Mouse (Mus musculus) liver, postnatal 0 days (tissue): ENCODE data around the gene Best3. TPM values are rescaled to one million over a fixed set of nuclear protein-coding genes. Genes with fewer than 3 reads are reported as not detected.

Experiments
- ATAC-seq: fragments of 200-750 bp; cut with Nextera tagmentation; 2 replicates; pipeline ENCODE4 v1.8.0; 2017; ENCODE audit warnings: mild to moderate bottlenecking, moderate library complexity
- DNase-seq: peaks from one replicate; pipeline ENCODE4 v3.0.0-alpha.2; 2016
- H3K27ac ChIP-seq: fragments of 300-500 bp; sonication (generic); 2 replicates; pipeline ENCODE4 v1.5.1; 2014; ENCODE audit warnings: antibody characterized with exemption, moderate library complexity, mild to moderate bottlenecking, low read depth
- H3K27me3 ChIP-seq: fragments of 300-500 bp; sonication (generic); 2 replicates; pipeline ENCODE4 v1.6.1; 2014; ENCODE audit warnings: low read length, control low read depth, mixed read lengths; ENCODE audit not compliant: insufficient read depth
- H3K36me3 ChIP-seq: fragments of 300-500 bp; sonication (generic); replicated peaks from 2 replicates; pipeline ENCODE4 v1.6.1; 2014; ENCODE audit warnings: mild to moderate bottlenecking, control low read depth, low read length, moderate library complexity, mixed read lengths; ENCODE audit not compliant: insufficient read depth
- H3K4me1 ChIP-seq: fragments of 300-500 bp; sonication (generic); 2 replicates; pipeline ENCODE4 v1.6.1; 2014; ENCODE audit warnings: antibody characterized with exemption, mild to moderate bottlenecking, control low read depth; ENCODE audit not compliant: insufficient read depth
- H3K4me2 ChIP-seq: fragments of 300-500 bp; sonication (generic); 2 replicates; pipeline ENCODE4 v1.6.1; 2014; ENCODE audit warnings: low read depth, mild to moderate bottlenecking, low read length, moderate library complexity, mixed read lengths
- H3K4me3 ChIP-seq: fragments of 300-500 bp; sonication (generic); 2 replicates; pipeline ENCODE4 v1.5.1; 2014; ENCODE audit warnings: low read depth, low read length
- H3K9ac ChIP-seq: fragments of 300-500 bp; sonication (generic); replicated peaks from 2 replicates; pipeline ENCODE4 v1.6.1; 2014; ENCODE audit warnings: mild to moderate bottlenecking, moderate library complexity
- H3K9me3 ChIP-seq: fragments of 300-500 bp; sonication (generic); 2 replicates; pipeline ENCODE4 v1.6.1; 2016; ENCODE audit warnings: mild to moderate bottlenecking, control low read depth, low read length, mixed read lengths
- CTCF ChIP-seq: sonication (generic); IDR thresholded peaks from 2 replicates; pipeline ENCODE4 v1.5.1; 2016; ENCODE audit warnings: antibody characterized with exemption, low read depth
- EP300 ChIP-seq: IDR thresholded peaks from 2 replicates; pipeline ENCODE4 v1.6.1; 2016; ENCODE audit warnings: antibody characterized with exemption, low read depth, mild to moderate bottlenecking
- WGBS: fragments of 180-500 bp; shearing (Covaris S2); extraction: QIAGEN DNeasy Blood & Tissue Kit; methylation state at CpG from one replicate; pipeline ENCODE4 v1.1.7; 2014; ENCODE audit not compliant: insufficient replicate concordance; 5-methylcytosine and 5-hydroxymethylcytosine counted together
- polyA plus RNA-seq: library from polyadenylated mRNA; unstranded; fragments of >200 nt; fragmentation: Nextera tagmentation; extraction: Ambion mirVana; gene quantifications from 2 replicates; pipeline ENCODE4 v1.2.1, GENCODE M21; 2015

Best3 gene
- polyA plus RNA-seq, 1 experiment from 2014 or later = not detected

- 68% methylated on average over 6 of the region's 6 CpGs for WGBS
- H3K9me3 ChIP-seq = no peaks in the 10 kb centered on the region
- H3K27ac ChIP-seq = no peak overlapping the region
- DNase-seq = no peak
- no peaks in the 10 kb centered on the region for H3K36me3 ChIP-seq
- H3K4me3 ChIP-seq = no peak overlapping the region
- TF ChIP-seq CTCF = no peak
- no peak for TF ChIP-seq EP300
- H3K9ac ChIP-seq = no peak overlapping the region
- no peaks in the 10 kb centered on the region for H3K27me3 ChIP-seq
- H3K4me2 ChIP-seq = no peak overlapping the region
- ATAC-seq = no peak
- H3K4me1 ChIP-seq = no peaks in the 10 kb centered on the region
Observed at GRCm38 (mm10) chr10:116966065-116966464, 20.0 kb upstream of the Best3 start.

DNA sequence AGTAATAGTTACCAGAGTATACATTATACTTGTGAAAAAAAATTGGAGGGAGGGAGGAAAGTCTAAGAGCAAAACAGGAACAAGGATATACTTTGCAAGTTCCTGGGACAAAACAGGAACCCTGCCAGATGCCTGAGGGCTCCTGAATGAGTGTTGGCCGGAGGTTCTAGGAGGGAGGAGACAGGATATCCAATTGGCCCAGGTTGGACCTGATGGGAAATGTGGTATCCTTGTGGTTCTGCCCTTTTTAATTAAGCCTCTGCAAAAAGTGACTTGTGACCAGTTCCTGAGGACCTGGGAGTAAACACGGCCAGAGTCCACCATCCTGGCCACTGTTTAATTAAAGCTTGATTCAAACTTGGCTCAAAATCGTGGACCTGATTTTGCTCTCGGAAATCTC lies 17.4 kb upstream of the Best3 start:
- H3K36me3 ChIP-seq = no peaks in the 10 kb centered on the region
- DNase-seq (no peak), ATAC-seq (no peak)
- TF ChIP-seq EP300 (no peak), CTCF (no peak)
- WGBS = 62% methylated on average over 4 of the region's 4 CpGs
- no peaks in the 10 kb centered on the region for H3K9me3 ChIP-seq
- H3K9ac ChIP-seq = no peak overlapping the region
- no peak overlapping the region for H3K4me2 ChIP-seq
- H3K4me3 ChIP-seq = no peak overlapping the region
- no peaks in the 10 kb centered on the region for H3K27me3 ChIP-seq
- H3K4me1 ChIP-seq = no peaks in the 10 kb centered on the region
- H3K27ac ChIP-seq = no peak overlapping the region

DNA sequence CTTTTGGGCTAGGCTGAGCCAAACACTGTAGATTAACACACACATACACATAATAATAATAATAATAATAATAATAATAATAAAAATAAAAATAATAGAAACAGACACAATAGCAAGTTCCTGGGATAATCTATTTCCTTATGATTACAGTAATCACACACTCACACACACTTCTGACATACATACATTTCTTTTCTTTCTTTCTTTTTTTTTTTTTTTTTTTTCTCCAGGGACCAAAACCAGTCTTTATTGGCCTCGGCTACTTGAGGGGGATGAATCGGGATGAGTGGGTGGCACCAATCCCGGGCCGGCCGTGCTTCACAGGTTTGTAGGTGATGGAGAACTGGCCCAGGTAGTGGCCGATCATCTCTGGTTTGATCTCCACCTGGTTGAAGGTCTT lies 13.6 kb upstream of the Best3 start, which contains the start of gene Gm10271:
TSS of gene Gm10271 (minus strand) at position 101 of the 400 bp plus-strand sequence.
- H3K9ac ChIP-seq = no peak within 1 kb of the TSS
- no peaks in the 10 kb centered on the region for H3K9me3 ChIP-seq
- H3K27ac ChIP-seq = no peak within 1 kb of the TSS
- no peak within 1 kb of the TSS for H3K4me2 ChIP-seq
- no peak within 1 kb of the TSS for H3K4me3 ChIP-seq
- no peak for ATAC-seq
- no peaks in the 10 kb centered on the region for H3K27me3 ChIP-seq
- H3K4me1 ChIP-seq = no peaks in the 10 kb centered on the region
- H3K36me3 ChIP-seq = no peaks in the 10 kb centered on the region
- TF ChIP-seq CTCF (no peak), EP300 (no peak)
- DNase-seq = no peak
- WGBS = 86% methylated on average over 6 of the region's 6 CpGs

DNA sequence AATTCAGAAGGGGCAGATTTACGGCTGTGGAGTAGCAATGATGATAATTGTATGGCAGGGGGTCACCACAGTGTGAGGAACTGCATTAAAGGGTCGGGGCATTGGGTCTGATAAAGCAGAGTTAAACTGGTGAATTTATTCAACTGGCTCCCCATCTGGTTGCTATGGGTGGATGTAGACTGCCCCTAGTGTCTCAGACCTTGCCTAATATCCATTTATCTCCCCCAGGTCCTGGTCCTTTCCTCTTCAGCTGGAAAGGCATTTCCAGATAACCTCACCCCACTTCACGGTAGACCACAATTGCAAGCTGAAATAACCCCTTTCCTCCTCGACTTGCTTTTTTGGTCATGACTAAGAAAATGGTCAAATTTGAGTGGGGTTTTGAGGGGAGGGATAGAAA lies 8.7 kb upstream of the Best3 start:
- H3K27me3 ChIP-seq = no peaks in the 10 kb centered on the region
- no peaks in the 10 kb centered on the region for H3K36me3 ChIP-seq
- no peaks in the 10 kb centered on the region for H3K4me1 ChIP-seq
- H3K27ac ChIP-seq = no peak overlapping the region
- H3K4me2 ChIP-seq = no peak overlapping the region
- ATAC-seq (no peak), DNase-seq (no peak)
- WGBS = 50% methylated on average over 4 of the region's 4 CpGs
- no peak for TF ChIP-seq CTCF
- TF ChIP-seq EP300 = no peak
- H3K9ac ChIP-seq = no peak overlapping the region
- no peak overlapping the region for H3K4me3 ChIP-seq
- no peaks in the 10 kb centered on the region for H3K9me3 ChIP-seq

- Histone ChIP-seq H3K27me3 (no peaks in the 10 kb centered on the region), H3K4me1 (no peaks in the 10 kb centered on the region), H3K9ac (no peak overlapping the region), H3K27ac (no peak overlapping the region), H3K4me2 (no peak overlapping the region), H3K4me3 (no peak overlapping the region), H3K36me3 (no peaks in the 10 kb centered on the region), H3K9me3 (no peaks in the 10 kb centered on the region)
- whole genome bisulfite sequencing = 51% methylated on average over 2 of the region's 2 CpGs
- ATAC-seq (no peak), DNase-seq (no peak)
- TF ChIP-seq CTCF (no peak), EP300 (no peak)
Observed at GRCm38 (mm10) chr10:116977858-116978257, 8.3 kb upstream of the Best3 start.

DNA sequence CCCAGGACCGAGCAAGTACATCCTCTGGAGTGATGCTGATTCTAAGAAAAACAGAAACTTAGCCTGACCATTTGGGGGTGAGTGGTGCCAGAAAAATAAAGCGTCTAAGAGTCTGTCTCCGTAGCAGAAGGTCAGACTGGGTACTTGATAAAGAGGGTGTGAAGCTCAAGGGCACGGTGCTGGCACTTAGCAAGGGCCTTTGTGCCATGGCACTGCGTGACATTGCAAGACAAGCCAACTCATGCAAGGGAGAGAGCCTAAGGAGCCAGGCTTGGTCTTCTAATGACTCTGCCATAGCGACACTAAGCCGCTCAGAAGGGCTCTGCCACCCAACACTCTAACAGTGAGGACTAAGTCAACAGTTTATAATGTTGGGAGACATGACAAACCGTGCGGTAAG lies 7.3 kb upstream of the Best3 start:
- no peak overlapping the region for H3K9ac ChIP-seq
- no peaks in the 10 kb centered on the region for H3K27me3 ChIP-seq
- no peak overlapping the region for H3K27ac ChIP-seq
- ATAC-seq (no peak), DNase-seq (no peak)
- no peaks in the 10 kb centered on the region for H3K36me3 ChIP-seq
- TF ChIP-seq CTCF = no peak
- no peak for TF ChIP-seq EP300
- H3K4me1 ChIP-seq = no peaks in the 10 kb centered on the region
- no peak overlapping the region for H3K4me3 ChIP-seq
- H3K9me3 ChIP-seq = no peaks in the 10 kb centered on the region
- no peak overlapping the region for H3K4me2 ChIP-seq
- 82% methylated on average over 9 of the region's 9 CpGs for WGBS

- WGBS = 77% methylated on average over 4 of the region's 4 CpGs
- H3K9me3 ChIP-seq = no peaks in the 10 kb centered on the region
- DNase-seq (no peak), ATAC-seq (no peak)
- H3K4me3 ChIP-seq = no peak overlapping the region
- H3K9ac ChIP-seq = no peak overlapping the region
- H3K27ac ChIP-seq = no peak overlapping the region
- H3K27me3 ChIP-seq = no peaks in the 10 kb centered on the region
- no peak for TF ChIP-seq EP300
- no peak overlapping the region for H3K4me2 ChIP-seq
- H3K4me1 ChIP-seq = no peaks in the 10 kb centered on the region
- H3K36me3 ChIP-seq = no peaks in the 10 kb centered on the region
Observed at GRCm38 (mm10) chr10:116980273-116980672, 5.8 kb upstream of the Best3 start.
